Mouse (Mus musculus): Measurements from ENCODE around the gene Camp.

Gene Camp

DNA sequence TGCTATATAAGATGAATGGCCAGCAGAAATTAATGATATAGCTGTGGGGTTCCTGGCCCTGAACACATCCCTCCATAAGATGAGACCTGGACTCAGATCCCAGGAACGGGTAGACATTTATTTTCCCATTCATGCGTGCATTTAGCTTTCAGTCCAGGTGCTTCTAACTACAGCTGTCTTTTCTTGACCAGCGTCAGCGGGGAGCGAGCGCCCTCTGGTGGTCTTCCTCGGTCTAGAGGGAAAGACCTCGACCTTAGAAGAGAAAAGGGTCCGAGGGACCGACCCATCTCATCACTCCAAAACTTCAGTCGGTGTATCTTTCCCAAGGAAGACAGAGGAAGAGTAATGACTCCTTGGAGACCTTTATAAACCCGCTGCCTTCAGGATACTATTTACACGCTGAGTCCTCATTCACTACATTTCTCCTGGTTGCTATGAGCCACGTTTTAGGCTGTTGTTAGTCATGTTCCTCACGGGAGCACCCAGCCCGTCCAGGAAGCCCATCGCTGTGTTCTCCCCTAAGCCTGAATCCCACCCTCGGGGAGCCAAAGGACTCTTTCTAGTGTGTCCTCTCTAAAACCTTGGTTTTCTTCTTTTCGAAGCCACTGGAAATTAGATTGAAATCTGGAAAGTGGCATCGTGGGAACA, 13.1 kb upstream of the Camp start:
- in situ Hi-C loops (cut with MboI, MseI) = loop anchor here (5.0 to 10.0 kb wide), 3 partner anchors 35 to 868 kb away; partner anchors contain the start of gene Pfkfb4 (in 1 of the 2)

DNA sequence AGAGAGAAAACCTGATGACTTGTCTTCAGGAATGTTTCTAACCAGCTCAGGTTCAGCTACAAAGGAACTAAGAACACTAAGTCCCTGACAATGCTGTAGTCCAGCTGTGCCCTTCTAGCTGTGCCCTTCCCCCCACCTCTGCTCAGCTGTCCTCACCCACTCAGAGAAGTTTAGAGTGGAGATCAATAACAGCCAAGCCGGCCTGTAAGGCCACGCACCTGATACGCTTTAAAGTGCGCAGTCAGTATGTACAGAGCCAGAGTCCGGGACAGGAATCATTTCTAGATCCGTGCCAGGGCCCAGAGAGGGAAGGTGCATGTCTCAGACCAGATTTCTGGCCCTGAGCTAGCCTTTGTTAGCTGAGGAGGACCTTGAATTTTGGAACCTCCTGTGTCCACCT, 6.5 kb upstream of the Camp start:
- in situ Hi-C loops (cut with MboI, MseI) = no loop called here

DNA sequence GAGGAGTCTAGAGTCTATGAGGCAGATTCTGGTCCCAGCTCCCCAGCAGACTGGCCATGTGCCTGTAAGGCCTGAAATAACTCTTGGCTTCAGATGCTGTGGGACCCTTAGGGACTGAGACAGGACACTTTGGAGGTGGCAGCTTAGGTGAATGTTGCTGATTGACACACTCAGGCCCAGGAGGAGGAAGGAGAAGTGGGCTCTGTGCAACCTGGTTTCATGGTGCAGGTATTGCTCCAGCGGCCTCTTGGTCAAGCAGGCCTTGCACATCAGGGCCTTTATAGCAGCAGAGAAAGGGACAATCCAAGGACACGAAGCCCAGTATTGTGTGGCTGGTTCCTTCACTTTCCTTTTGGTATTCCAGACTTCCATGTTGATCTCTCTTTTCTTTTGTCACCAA, 4.9 kb upstream of the Camp start:
- in situ Hi-C loops (cut with MboI, MseI) = no loop called here

DNA sequence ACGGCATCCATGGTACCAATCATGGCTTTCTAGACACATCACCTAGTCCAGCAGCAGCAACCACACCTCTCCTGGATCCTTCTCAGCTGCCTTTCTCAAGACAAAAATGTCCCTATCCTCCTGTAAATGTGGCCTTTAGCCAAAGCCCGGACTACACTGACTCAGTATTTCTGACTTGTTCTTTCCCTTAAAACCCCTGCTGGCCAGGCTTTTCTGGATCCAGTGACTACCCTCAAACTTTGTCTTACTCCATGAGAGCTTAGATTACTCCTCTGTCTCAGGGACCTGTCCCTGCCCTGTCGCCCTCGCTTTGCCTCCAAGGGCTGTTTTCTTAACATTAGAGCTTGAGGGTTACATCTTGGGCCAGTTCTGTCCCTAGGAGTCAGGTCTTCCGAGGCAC, 682 bp upstream of the Camp start:
- in situ Hi-C loops (cut with MboI, MseI) = no loop called here

DNA sequence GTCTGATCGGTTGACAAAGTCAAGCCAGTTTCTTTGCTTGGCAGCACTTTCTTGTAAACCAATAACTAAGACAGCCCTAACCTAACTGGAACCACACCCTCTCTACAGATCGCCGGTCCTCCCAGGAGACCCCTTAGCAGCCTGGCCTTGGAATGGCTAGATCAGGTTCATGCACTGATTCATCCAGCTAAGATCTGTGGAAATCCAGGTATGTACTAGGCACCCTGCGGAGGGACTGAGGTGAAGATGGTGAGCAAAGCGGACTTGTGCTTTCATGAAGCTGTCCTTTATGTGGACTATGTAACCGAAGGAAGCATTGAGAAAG, 16.4 kb downstream of the Camp start:
- in situ Hi-C loops (cut with MboI, MseI) = no loop called here

DNA sequence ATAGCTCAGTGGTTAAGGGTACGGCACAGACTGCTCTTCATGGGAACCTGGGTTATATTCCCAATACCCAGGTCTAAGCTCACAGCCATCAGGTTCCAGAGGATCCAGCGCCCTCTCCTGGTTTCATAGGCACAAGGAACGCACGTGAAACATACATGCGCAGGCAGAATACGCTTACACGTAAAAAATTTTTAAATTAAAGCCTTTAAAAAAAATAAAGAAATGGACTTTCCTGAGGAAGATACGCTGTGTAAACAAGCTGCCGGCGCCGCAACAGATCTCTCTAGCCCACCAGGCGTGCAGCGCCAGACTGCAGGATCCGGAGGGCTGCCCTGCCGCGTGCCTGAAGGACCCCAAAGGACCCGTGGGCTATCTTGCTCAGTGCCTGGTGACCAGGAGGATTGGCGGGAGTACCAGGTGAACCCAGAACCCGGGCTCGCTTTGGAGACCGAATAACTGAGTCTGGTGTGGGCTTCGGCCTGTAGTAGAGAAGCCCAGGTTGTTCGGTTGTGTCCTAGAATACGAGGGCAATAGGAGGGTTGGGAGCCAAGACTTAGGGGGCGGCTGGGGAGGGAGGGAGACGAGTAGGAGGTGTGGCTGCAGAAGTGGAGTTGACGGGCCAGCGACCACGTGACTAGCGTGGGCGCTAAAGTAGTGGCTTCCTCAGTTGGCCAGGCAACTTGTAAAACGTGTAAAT, 16.9 kb downstream of the Camp start, which contains the start of gene Nme6:
TSS of gene Nme6 (plus strand) at position 359 of the 697 bp plus-strand sequence.
- in situ Hi-C loops (cut with MboI, MseI) = no loop called here

DNA sequence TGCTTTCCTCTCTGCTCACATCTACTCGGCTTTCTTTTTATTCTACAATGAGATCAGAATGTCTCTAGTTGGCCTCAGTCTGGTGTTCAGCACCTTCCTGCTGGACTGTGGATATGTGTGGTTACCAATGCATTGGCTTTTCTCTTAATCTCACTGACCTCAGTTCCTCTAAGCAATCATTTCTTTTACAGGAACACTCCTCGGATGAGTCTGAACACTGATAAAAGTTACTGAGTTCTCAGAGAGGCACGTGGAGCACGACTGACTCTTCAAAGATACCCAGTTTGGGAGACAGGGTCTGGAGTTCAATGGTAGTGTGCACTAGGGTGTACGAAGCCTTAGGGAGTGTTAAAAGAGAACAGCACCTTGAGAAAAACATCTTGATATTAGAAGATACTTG, 23.2 kb downstream of the Camp start:
- in situ Hi-C loops (cut with MboI, MseI) = loop anchor here in 1 of 2 experiments (5.0 kb wide), 1 partner anchor 36 kb away; no protein-coding TSS in a partner anchor

DNA sequence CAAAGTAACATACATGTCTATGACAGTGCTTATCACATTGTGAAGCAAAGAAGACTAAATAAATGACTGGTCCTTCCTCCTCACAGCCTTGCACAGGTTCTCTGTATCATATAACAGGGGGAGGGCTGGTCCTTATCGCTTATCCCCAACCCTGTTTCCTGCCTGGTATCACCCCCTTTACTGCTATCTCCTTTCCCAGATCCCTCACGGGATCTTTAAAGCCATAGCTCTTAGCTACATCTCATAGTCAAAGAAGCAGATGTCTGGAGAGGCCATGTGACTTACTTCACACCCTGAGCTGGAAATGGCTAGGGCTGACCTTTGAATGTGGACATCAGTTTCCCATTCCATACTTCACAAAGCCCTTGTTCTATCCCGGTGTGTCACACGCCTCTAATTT, 23.7 kb downstream of the Camp start:
- in situ Hi-C loops (cut with MboI, MseI) = loop anchor here in 1 of 2 experiments (5.0 kb wide), 1 partner anchor 37 kb away; no protein-coding TSS in a partner anchor

DNA sequence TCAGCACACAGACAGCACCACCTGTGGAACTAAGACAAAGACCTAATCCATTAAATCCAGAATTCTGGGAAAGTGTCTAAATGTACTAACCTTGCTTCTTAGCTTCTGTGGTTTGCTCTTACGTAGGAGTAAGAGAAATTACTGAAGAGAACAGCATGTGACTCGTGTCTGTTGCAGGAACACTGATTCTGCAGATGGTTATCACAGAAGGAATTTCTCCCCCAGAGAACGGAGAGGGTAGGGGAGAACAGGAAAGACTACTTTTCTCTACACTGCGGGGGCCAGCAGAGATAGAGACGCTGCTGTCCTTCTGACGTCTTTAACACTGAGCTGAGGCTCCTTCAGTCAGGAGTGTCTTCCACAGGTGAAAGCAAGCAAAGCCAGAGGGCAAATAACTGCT, 33.1 kb downstream of the Camp start:
- in situ Hi-C loops (cut with MboI, MseI) = no loop called here

DNA sequence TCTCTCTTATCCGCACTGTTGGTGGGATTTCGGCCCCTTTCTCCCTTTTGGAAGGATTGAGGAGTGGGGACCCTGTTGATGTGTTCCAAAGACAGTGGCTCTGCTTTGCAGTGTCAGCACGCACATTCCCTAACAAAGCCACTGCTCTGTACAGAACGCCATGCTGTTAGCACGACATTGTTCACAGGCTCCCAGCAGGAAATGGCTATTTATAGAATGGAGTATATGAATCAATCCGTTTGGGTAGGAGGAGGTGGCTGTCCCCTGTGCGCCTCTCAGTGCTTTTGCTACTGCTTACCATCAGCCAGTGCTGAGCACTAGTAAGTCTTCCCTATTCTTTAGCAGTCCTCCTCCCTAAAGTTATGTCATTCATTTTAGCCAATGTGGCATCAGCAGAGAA, 36.0 kb downstream of the Camp start:
- in situ Hi-C loops (cut with MboI, MseI) = no loop called here

DNA sequence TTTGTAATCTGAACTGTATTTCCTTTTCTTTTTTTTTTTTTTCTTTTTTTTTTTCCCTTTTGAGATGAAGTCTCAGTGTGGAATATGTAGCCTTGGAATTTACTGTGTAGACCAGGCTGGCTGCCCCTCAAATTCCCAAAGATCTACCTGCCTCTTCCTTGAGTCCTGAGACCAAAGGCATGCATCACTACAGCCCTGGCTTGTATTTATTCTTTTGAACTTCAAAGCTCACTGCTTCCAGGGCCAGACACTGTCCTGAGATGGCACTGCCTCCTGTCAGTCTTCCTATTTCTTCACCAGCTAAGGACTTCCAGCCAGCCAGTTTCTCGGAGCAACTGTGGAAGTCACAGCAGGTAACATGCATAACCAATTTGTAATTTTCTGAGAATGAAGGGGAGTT, 37.4 kb downstream of the Camp start, which contains the start of gene Spink8:
TSS of gene Spink8 (plus strand) at position 301 of the 400 bp plus-strand sequence.
- in situ Hi-C loops (cut with MboI, MseI) = no loop called here

DNA sequence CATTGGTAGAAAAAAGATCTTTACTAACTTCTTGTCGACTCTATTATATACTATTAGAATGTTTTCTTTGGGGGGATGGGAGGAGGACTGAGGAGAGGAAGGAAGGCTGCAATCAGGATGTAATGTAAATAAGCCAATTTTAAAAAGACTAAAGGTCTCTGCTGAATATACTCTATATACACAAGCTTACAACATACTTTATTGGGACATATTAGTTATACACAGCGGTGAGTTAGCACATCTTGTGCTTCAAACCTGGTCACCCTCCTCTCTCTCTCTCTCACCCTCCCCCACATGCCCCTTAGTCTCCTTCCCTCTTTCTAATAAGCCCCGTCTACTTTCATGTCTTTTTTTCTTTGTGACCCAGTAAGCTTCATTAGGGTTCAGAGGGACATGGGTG, 41.5 kb downstream of the Camp start:
- in situ Hi-C loops (cut with MboI, MseI) = loop anchor here in 1 of 2 experiments (10.0 kb wide), 1 partner anchor 803 kb away; no protein-coding TSS in a partner anchor

DNA sequence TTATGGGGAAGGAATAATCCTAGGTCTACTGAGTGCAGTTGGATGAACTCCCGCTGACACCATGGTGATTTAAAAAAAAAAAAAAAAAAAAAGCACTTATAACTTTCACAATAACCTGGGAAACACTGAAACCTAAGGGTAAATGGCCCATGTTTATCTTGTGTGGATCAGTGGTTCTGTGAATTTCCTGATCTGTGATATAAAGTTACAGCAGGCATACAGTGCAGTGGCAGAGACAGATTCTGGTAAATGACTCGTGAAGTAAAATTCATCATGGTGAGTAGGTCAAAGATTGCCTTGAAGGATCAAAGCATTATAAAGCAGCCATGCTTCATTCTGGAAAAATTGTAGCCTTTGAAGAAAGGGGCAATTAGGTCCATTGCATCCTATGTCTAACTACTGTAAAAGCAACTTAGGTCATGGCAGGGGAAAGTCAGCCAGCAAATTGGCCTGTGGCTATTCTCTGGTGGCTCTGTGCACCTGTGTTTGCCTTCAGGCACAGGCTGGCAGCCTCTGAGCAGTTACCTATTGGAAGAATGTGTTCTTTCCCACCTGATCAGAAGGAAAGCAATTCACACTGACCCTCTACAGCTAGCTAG, 42.6 kb downstream of the Camp start:
- in situ Hi-C loops (cut with MboI, MseI) = loop anchor here in 1 of 2 experiments (10.0 kb wide), 1 partner anchor 802 kb away; no protein-coding TSS in a partner anchor

DNA sequence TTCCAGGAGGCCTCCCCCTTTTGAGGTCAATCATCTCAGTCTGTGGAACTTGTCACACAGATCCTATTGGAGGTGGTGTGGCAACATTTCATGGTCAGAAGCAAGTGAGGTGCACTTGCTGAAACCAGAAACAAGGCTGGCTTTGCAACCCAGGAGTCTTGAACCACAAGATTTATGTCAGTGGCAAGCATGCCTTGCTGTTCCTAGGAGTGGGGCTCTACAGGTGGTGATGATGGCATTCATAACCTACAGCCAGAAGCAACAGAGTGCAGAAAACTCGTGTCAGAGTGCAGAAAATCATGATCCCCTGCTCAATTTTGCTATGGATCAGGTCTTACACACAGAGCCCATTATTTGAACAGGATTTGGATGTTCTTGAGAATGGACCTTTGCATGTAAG, 43.2 kb downstream of the Camp start:
- in situ Hi-C loops (cut with MboI, MseI) = loop anchor here in 1 of 2 experiments (10.0 kb wide), 1 partner anchor 801 kb away; no protein-coding TSS in a partner anchor

DNA sequence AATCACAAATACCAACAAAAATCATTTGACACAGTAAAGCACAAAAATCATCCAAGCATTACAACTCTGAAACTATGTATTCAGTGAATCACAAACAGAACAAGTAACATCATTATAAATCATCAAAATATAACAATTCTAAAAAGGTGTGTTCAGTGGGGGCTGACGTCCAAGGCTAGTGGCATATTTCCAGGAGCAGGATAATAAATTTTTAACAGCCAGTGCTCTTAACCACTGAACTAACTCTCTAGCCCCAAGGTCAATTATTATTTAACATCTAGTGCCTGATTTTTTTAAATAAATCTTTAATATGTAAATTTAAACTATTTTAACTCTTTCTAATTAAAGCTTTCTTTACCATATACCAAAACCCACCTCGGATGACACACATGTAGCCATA, 43.8 kb downstream of the Camp start:
- in situ Hi-C loops (cut with MboI, MseI) = loop anchor here in 1 of 2 experiments (10.0 kb wide), 1 partner anchor 801 kb away; no protein-coding TSS in a partner anchor

DNA sequence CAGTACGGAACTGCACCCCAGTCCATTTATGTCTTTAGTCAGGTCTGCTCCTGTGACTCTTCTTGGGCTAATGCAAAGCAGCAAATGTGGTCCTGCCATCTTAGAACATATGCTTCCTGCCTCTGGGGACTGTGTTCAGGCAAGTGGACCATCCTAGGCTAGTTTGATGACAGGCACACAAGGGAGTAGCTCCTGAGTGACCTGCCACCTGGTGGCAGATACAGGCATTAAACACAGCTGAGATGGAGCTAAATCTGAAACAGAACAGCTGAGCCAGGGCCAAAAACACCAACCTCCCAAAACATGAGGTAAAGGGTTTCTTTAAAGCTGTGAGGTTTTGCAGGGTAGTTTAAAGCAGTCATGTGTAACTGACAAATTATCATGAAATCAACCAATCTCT, 51.4 kb downstream of the Camp start:
- in situ Hi-C loops (cut with MboI, MseI) = no loop called here

Data from T-helper 17 cell (primary cell).